Mouse (Mus musculus): ENCODE measurements at regions not wholly inside any gene's neighbourhood (a gene's known extent, or its start where the extent isn't known, plus 50 kb on each side); places are given as distances from the start of the nearest gene placed in this dataset.

GRCm38 (mm10) chrX:58244544-58244943 is 222.0 kb downstream of the Zic3 start:
- Histone ChIP-seq H3K27ac (no peak overlapping the region), H3K36me3 (replicated peaks) (no peaks in the 10 kb centered on the region), H3K9ac (no peak overlapping the region), H3K4me3 (replicated peaks) (no peak overlapping the region), H3K27me3 (no peaks in the 10 kb centered on the region), H3K4me1 (no peaks in the 10 kb centered on the region), H3K4me2 (no peak overlapping the region), H3K9me3 (no peaks in the 10 kb centered on the region)
- ATAC-seq (ENCODE audit: low FRiP score): no peak
- 90% methylated on average over 2 of the region's 2 CpGs for WGBS

- Histone ChIP-seq H3K4me1 (no peaks in the 10 kb centered on the region), H3K4me3 (replicated peaks) (no peak overlapping the region), H3K4me2 (no peak overlapping the region), H3K9ac (no peak overlapping the region), H3K36me3 (replicated peaks) (no peaks in the 10 kb centered on the region), H3K9me3 (no peaks in the 10 kb centered on the region), H3K27me3 (0 out of 2 replicates have a peak, but pooled peaks cover 3% of the 10 kb centered on the region), H3K27ac (no peak overlapping the region)
- peak; percentile 20; the same call in 1 of the 2 replicates for ATAC-seq (ENCODE audit: low FRiP score)
- 37% methylated on average over 8 of the region's 8 CpGs for WGBS
Measured at GRCm38 (mm10) chrX:58256043-58256442, 233.5 kb downstream of the Zic3 start.

GRCm38 (mm10) chrX:58282903-58283302 is 260.4 kb downstream of the Zic3 start:
- no peaks in the 10 kb centered on the region for H3K27me3 ChIP-seq
- 87% methylated on average over 2 of the region's 2 CpGs for WGBS

GRCm38 (mm10) chrX:58322832-58323231 is 300.3 kb downstream of the Zic3 start:
- H3K4me2 ChIP-seq: no peak overlapping the region
- no peaks in the 10 kb centered on the region for H3K9me3 ChIP-seq
- no peak for ATAC-seq (ENCODE audit: low FRiP score)
- no peaks in the 10 kb centered on the region for H3K4me1 ChIP-seq
- no peak overlapping the region for H3K27ac ChIP-seq
- no peaks in the 10 kb centered on the region for H3K36me3 ChIP-seq (replicated peaks)
- no peak overlapping the region for H3K9ac ChIP-seq
- no peak overlapping the region for H3K4me3 ChIP-seq (replicated peaks)
- no peaks in the 10 kb centered on the region for H3K27me3 ChIP-seq

More at GRCm38 (mm10) chrX:58282903-58283302, 260.4 kb downstream of the Zic3 start:
- H3K27ac ChIP-seq: no peak overlapping the region
- no peaks in the 10 kb centered on the region for H3K9me3 ChIP-seq
- no peak overlapping the region for H3K4me3 ChIP-seq (replicated peaks)
- no peak overlapping the region for H3K9ac ChIP-seq
- H3K4me2 ChIP-seq: no peak overlapping the region
- no peak for ATAC-seq (ENCODE audit: low FRiP score)
- no peaks in the 10 kb centered on the region for H3K4me1 ChIP-seq
- no peaks in the 10 kb centered on the region for H3K36me3 ChIP-seq (replicated peaks)

- no peak overlapping the region for H3K27ac ChIP-seq
- ATAC-seq (ENCODE audit: low FRiP score): no peak
- H3K4me1 ChIP-seq: no peaks in the 10 kb centered on the region
- no peak overlapping the region for H3K4me3 ChIP-seq (replicated peaks)
- no peak overlapping the region for H3K4me2 ChIP-seq
- H3K36me3 ChIP-seq (replicated peaks): no peaks in the 10 kb centered on the region
- no peaks in the 10 kb centered on the region for H3K27me3 ChIP-seq
- H3K9ac ChIP-seq: no peak overlapping the region
- H3K9me3 ChIP-seq: no peaks in the 10 kb centered on the region
- 90% methylated on average over 5 of the region's 5 CpGs for WGBS
Measured at GRCm38 (mm10) chrX:58351606-58352005, 329.1 kb downstream of the Zic3 start.

GRCm38 (mm10) chrX:58377926-58378325 is 355.4 kb downstream of the Zic3 start:
- H3K36me3 ChIP-seq (replicated peaks): no peaks in the 10 kb centered on the region
- H3K9me3 ChIP-seq: no peaks in the 10 kb centered on the region
- 63% methylated on average over 3 of the region's 3 CpGs for WGBS
- no peak for ATAC-seq (ENCODE audit: low FRiP score)
- H3K9ac ChIP-seq: no peak overlapping the region
- H3K27ac ChIP-seq: no peak overlapping the region
- H3K4me3 ChIP-seq (replicated peaks): no peak overlapping the region
- no peaks in the 10 kb centered on the region for H3K27me3 ChIP-seq
- H3K4me2 ChIP-seq: no peak overlapping the region
- H3K4me1 ChIP-seq: no peaks in the 10 kb centered on the region

Measured in forebrain, embryonic 12.5 days (tissue).